Mouse (Mus musculus) right cerebral cortex, postnatal 25 days (tissue): ENCODE data around the gene Kif26a.

Experiments used
- DNase-seq: peaks from one replicate; pipeline ENCODE4 v3.0.0; 2022

Gene Kif26a

GRCm38 (mm10) chr12:112170671-112171574 is 24.9 kb downstream of the Kif26a start:
- no peak for DNase-seq

GRCm38 (mm10) chr12:112171657-112172056 is 25.6 kb downstream of the Kif26a start:
- no peak for DNase-seq

- DNase-seq, result no peak
Measured at GRCm38 (mm10) chr12:112172214-112172613, 26.2 kb downstream of the Kif26a start.

- no peak for DNase-seq
Measured at GRCm38 (mm10) chr12:112177679-112178078, 31.7 kb downstream of the Kif26a start.

GRCm38 (mm10) chr12:112179687-112180086 is 33.7 kb downstream of the Kif26a start:
- DNase-seq, result no peak

- DNase-seq, result no peak
Measured at GRCm38 (mm10) chr12:112181921-112182608, 36.1 kb downstream of the Kif26a start.

GRCm38 (mm10) chr12:112182609-112182955 is 36.6 kb downstream of the Kif26a start:
- no peak for DNase-seq

GRCm38 (mm10) chr12:112183675-112184074 is 37.7 kb downstream of the Kif26a start:
- DNase-seq, result no peak

- DNase-seq, result no peak
Measured at GRCm38 (mm10) chr12:112184390-112184789, 38.4 kb downstream of the Kif26a start.

- DNase-seq, result no peak
Measured at GRCm38 (mm10) chr12:112186899-112187298, 40.9 kb downstream of the Kif26a start.

GRCm38 (mm10) chr12:112191753-112192152 is 45.7 kb downstream of the Kif26a start:
- DNase-seq, result no peak

- no peak for DNase-seq
Measured at GRCm38 (mm10) chr12:112195019-112195418, 49.0 kb downstream of the Kif26a start.

- no peak for DNase-seq
Measured at GRCm38 (mm10) chr12:112196562-112196961, 50.6 kb downstream of the Kif26a start.

- DNase-seq, result no peak
Measured at GRCm38 (mm10) chr12:112199363-112199762, 53.4 kb downstream of the Kif26a start.

GRCm38 (mm10) chr12:112200045-112200444 is 54.0 kb downstream of the Kif26a start:
- no peak for DNase-seq

GRCm38 (mm10) chr12:112207163-112207562 is 61.2 kb downstream of the Kif26a start:
- DNase-seq, result no peak

GRCm38 (mm10) chr12:112207734-112208133 is 61.7 kb downstream of the Kif26a start:
- no peak for DNase-seq

- DNase-seq, result no peak
Measured at GRCm38 (mm10) chr12:112210622-112211021, 64.6 kb downstream of the Kif26a start.

GRCm38 (mm10) chr12:112214441-112214857 is 68.4 kb downstream of the Kif26a start:
- DNase-seq, result no peak

GRCm38 (mm10) chr12:112215545-112215944 is 69.5 kb downstream of the Kif26a start:
- DNase-seq, result no peak

GRCm38 (mm10) chr12:112217021-112217420 is 71.0 kb downstream of the Kif26a start:
- no peak for DNase-seq

- DNase-seq, result no peak
Measured at GRCm38 (mm10) chr12:112217681-112218080, 71.7 kb downstream of the Kif26a start.

- no peak for DNase-seq
Measured at GRCm38 (mm10) chr12:112221290-112221689, 75.3 kb downstream of the Kif26a start.
